Mouse (Mus musculus): ENCODE measurements around the gene Phf3. TPM values are rescaled to one million over a fixed set of nuclear protein-coding genes. Genes with fewer than 3 reads are reported as not detected.
"Not testable (repeated sequence)": the region's sequence is repeated elsewhere in the genome, so short reads cannot be mapped to it uniquely, and the experiment has no call there.

Phf3 gene
- total RNA-seq, 2 experiments from 2014 or later: 42.3 to 48.8 TPM

GRCm38 (mm10) chr1:30773662-30774061, 100.1 kb downstream of the Phf3 start:
- intact Hi-C loops (cut with DNase I): no loop called here

GRCm38 (mm10) chr1:30772851-30773250, 100.9 kb downstream of the Phf3 start:
- no peak for DNase-seq
- intact Hi-C loops (cut with DNase I): no loop called here

More at GRCm38 (mm10) chr1:30773662-30774061, 100.1 kb downstream of the Phf3 start:
- no peak for DNase-seq

GRCm38 (mm10) chr1:30771772-30772171, 101.9 kb downstream of the Phf3 start:
- DNase-seq: no peak
- intact Hi-C loops (cut with DNase I): no loop called here

DNA sequence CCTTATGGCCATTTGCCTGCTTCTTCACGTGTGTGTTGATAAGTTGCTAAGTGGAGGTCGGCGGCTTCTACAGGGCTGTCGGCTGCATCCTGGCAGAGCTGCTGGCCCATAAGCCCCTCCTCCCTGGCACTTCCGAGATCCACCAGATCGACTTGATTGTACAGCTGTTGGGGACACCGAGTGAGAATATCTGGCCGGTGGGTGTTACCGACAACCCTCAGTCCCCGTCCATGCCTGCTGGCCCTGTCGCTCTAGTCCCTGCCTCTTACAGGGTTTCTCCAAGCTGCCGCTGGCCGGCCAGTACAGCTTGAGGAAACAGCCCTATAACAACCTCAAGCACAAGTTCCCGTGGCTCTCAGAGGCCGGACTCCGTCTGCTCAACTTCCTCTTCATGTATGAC, 103.1 kb downstream of the Phf3 start:
- intact Hi-C loops (cut with DNase I): not testable (repeated sequence)

GRCm38 (mm10) chr1:30756794-30757193, 116.9 kb downstream of the Phf3 start:
- DNase-seq: no peak
- intact Hi-C loops (cut with DNase I): no loop called here

More for the DNA sequence above, 103.1 kb downstream of the Phf3 start:
- DNase-seq: not testable (repeated sequence)

DNA sequence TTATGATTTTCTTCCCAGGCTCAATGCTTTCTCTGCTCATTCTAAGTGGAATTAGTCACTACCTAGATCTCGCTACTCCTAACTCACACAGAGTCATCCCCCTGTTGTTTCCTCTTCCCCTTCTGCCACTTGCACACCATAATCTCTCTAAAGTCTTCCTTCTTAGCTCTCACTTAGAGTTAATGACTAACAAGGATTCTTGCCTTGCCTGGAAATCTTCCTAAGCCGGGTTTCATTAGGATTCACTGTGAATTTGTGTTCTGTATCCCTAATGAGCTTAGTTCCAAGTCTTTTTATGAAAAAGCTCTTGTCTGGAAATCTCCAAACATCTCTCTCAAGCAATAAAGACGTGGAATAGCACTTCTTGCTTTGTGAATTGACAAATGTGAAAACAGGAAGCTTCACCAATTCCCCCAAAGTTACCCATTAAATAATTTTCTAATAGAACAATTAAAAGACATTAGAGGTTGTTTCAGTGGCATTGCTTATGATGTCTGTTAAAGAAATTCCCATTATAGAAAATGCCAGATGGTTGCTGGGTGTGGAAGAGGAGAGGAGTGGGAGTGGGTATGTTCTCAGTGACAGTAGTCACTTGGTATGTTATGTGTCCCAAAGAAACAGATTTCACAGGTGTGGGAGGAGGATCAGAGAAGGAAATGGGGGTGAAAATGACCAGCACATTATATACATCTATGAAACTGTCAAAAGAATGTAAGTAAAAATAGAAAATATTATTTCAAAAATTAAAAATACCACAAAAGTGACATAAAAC, 118.1 kb downstream of the Phf3 start:
- intact Hi-C loops (cut with DNase I): no loop called here
- DNase-seq: no peak

Other genes with a start within 250 kb of the Phf3 start
- not detected for gene AC153137.1, start 104.0 kb upstream of the Phf3 start, total RNA-seq (2021)

Data from heart, postnatal 36 days (tissue).